Mouse (Mus musculus) ovary, adult 18-20 months (tissue): ENCODE results near the gene Sval1.

Experiments
- DNase-seq: peaks from one replicate; pipeline ENCODE4 v3.0.0; 2022; ENCODE audit warnings: low spot score, mixed read lengths

Sval1 gene

GRCm38 (mm10) chr6:41951330-41951729 lies at the start of gene Sval1:
Gene Sval1 (plus strand): TSS chr6:41951630.
- DNase-seq = no peak

GRCm38 (mm10) chr6:41911625-41912024 lies 39.8 kb upstream of the Sval1 start:
- no peak for DNase-seq

GRCm38 (mm10) chr6:41914883-41915282 lies 36.5 kb upstream of the Sval1 start:
- no peak for DNase-seq

GRCm38 (mm10) chr6:41967840-41968239 lies 16.4 kb downstream of the Sval1 start, which contains the start of gene Sval3:
Gene Sval3 (plus strand): TSS chr6:41968140.
- DNase-seq = no peak
